Mouse (Mus musculus) A20 (cell line): Measurements from ENCODE around the gene Plpp7.

Source experiments
- DNase-seq: peaks from one replicate; pipeline ENCODE4 v3.0.0-alpha.2; 2011; ENCODE audit warnings: low read depth, low spot score

The Plpp7 gene

DNA sequence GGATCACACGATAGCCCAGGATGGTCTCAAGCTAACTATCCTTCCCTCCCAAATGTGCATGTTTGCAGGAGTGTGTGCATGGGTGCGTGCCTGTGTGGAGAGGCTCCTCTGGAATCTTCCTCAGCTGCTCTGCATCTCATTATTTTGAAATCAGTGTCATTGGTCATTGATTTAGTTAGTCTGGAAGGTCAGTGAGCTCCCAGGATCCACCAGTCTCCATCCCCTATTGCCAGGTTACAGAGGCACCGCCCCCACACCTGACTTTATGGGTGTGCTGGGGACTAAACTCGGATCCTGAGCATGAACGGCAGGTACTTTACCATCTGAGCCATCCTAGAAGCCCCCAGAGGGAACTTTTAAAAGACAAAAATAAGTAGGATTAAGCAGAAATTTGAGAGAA is 7.6 kb downstream of the Plpp7 start:
- DNase-seq: no peak

DNA sequence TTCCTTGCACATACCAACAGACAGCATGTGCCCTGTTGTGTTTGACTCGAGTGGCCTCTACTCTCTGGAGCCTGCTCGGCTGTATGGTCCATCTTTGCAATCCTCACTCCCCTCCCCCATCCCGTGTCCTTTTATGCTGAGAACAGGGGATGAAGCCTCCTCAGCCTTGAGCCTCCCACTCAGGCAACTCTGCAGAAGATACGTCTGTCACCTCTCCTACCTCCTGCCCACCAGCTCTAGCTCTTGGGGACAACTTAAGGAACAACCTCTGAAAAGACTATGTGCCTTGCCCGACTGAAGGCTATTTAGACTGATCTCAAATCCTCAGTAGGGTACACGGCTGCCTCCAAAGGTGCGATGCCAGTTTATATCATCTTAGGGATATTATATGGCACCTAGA is 8.2 kb downstream of the Plpp7 start:
- no peak for DNase-seq

- no peak for DNase-seq
Observed at GRCm38 (mm10) chr2:32104122-32104521, 8.8 kb downstream of the Plpp7 start.

- no peak for DNase-seq
Observed at GRCm38 (mm10) chr2:32105117-32105913, 10.0 kb downstream of the Plpp7 start.

DNA sequence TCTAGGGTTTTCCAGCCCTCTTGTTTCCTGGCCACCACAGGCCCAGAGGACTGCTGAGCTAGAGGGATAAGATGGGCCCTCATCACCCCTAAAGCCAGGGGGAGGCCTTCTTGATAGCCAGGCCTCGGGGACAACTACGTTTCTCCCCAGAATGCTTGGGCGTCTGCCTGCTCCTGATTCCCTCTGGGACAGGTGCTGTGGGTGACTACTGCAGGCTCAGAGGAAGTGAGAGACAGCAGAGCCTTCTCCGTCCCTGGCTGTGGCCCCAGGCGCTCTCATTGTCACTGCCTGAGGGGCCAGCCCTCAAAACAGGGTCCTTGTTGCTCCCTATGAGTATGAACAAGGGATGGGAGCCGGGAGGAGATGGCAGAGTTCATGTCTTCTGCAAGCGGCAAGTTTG is 10.6 kb downstream of the Plpp7 start:
- DNase-seq: no peak

GRCm38 (mm10) chr2:32111268-32111667 is 15.9 kb downstream of the Plpp7 start:
- no peak for DNase-seq

DNA sequence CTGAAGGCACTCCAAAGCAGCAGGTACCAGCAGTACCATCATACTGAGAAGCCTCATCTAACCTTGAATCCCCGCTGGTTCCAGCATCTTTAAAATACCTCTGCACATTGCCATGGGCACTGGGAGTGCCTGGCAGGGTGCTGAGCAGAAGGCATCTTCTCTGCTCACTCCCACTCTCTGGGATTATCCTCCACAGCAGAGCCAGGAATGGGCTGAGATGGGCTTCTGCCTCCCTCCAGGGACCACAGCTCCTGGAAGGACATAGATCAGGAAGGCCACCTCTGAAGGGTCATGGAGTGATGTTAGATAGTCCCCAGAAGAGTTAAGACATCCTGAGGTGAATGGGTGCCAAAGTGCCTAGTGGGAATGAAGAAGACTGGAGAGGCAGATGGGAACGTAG is 17.2 kb downstream of the Plpp7 start:
- no peak for DNase-seq

GRCm38 (mm10) chr2:32115851-32116268 is 20.5 kb downstream of the Plpp7 start:
- DNase-seq: no peak

DNA sequence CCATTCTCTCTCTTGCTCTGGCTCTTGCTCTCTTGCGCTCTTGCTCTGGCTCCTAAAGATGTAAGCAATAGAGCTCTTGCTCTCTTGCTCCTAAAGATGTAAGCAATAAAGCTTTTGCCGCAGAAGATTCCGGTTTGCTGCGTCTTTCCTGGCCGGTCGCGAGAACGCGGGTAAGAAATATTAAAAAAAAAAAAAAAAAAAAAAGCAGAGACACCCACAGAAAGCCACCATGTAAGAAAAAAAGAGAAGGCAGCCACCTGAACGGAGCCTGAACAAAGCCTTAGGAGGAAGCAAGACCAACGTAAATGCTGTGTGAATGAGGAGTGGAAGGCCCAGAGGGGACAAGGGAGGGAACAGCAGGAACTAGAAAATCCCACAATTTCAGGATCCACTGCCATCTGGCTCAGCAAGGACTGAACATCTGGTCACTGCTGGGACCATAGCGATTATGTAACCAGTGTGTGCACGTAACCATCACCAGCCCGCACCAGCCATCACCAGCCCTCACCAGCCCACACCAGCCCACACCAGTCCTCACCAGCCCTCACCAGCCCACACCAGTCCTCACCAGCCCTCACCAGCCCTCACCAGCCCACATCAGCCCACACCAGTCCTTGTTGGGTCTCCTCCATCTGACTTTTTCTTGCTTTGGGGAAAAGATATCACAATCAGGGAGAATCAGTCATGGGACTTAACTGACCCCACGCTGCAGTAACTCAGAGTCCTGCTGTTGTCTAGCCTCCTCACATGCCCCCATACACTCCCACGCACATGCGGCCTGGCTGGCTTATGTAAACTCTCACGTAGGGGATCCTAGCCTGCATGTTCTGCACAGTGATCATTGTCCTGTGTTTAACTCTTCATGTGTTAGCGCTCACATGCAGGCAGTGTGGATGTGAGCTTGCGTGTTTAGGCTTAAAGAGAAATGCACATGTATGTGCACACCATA is 24.7 kb downstream of the Plpp7 start:
- DNase-seq: no peak

- no peak for DNase-seq
Observed at GRCm38 (mm10) chr2:32121150-32121549, 25.8 kb downstream of the Plpp7 start.

- no peak for DNase-seq
Observed at GRCm38 (mm10) chr2:32121785-32122184, 26.5 kb downstream of the Plpp7 start.

DNA sequence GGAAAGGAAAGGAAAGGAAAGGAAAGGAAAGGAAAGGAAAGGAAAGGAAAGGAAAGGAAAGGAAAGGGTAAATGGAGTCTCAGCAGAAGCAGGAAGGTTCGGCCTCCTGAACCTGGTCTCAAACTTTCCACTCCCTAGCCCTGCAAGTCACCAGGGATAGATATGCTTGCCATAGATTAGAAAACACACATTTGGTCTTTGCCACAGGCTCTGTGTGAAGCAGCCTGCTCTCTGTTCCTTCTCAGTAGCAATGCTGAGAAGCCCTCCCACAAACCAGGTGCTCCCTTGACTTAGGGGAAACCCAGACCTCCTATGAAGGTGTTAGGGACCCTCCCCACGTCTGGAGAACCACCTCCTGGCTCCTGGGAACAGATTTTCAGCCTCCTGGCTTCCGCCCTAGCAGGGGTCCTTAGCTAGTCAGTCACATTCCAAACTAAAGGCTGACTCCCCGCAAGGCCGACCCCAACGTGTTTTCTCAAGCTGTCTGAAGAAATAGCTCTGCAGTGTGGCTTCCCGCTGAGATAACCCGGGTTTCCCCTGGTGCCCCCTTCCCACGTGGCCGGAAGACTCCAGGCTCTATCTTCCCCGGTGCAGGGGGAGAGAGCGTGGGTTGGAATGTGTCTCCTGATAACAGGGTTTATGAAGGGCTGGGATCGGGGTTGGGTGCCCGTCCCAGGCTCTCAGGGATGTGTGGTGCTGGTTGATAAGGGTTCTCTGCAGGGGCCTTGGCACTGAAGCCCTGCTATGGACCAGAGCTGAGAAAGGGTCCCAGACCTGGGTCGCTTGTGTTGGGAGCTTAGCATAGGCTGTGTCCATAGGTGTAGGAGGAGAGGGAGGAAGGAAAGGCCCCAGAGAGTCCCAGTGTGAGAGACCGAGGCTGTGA is 32.6 kb downstream of the Plpp7 start:
- DNase-seq: no peak

GRCm38 (mm10) chr2:32128536-32128841 is 33.2 kb downstream of the Plpp7 start:
- DNase-seq: no peak

DNA sequence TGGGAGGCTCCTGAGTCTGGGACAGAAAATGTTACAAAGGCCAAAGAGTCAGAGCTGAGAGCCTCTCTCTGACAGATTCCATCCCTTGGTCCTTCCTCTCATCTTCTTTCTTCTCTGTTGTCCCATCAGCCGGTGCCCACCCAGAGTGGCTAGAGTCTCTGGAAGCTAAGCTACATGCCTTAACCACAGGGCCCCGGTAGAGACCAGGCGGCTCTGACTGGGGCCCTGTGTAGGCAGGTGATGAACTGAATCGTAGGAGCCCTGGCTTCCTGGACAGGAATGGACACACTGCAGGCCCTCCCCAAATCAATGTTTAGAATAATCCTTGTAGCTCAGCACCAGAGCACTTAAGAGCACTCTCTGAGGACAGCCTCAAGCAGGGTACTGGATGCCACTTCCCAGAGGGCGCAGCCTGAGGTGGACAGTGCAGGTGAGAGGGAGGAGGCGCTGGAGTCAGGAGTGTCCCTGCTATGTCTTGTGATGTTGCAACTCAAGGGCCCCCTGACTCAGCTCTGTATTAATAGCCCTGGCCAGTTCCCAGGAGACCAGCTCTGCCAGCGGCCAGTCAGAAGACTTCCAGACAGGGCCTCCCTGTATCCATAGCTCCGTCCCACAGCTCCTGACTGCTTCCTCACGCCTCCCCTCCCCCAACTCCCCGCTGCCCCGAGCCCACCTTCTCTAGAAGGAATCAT is 34.2 kb downstream of the Plpp7 start:
- no peak for DNase-seq

DNA sequence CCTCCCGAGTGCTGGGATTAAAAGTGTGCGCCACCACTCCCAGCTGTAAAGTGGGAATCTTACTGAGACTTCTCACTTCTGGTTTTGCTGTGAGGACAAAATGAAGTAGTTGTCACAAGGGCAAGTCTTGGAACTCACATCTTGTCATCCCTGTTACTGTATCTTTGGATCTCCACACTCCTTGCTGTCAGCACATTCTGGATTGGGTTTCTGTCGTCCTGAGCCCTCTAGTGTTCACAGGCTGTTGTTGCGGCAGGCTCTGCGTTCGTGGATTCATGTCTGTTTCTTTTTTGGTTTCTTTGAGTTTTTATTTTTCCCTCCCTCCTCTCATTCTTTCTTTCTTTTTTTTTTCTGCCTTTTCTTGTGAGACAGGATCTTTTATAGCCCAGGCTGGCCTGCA is 35.1 kb downstream of the Plpp7 start:
- DNase-seq: peak; percentile 55

DNA sequence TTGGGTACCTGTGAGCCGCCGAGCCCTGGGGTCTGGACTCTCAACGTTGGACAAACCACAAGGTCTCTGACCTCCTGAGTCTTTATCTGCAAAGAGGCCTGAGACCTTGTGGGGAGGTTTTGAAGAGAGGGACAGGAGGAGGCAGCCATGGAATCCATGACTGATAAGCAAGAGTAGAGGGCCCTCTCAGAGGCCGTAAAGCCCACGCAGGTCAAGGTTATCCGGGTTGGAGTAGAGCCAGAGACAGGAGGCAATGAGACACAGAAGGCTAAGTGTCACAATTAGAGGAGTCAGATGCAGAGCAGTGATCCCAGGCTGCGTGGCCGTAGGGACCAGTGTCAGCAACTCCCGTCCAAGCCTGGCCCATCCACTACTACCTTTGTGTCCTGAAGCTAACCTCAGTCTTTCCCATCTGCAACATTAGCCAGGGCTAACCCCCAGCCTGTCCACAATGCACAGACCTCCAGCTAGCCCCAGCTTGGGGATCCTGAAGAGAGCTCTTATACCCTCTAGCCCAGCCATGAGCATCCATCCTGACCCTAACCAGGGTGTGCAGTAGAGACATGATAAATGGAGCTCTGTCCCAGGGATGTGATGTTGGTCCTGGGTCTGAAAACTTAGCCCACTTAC is 36.0 kb downstream of the Plpp7 start:
- no peak for DNase-seq

DNA sequence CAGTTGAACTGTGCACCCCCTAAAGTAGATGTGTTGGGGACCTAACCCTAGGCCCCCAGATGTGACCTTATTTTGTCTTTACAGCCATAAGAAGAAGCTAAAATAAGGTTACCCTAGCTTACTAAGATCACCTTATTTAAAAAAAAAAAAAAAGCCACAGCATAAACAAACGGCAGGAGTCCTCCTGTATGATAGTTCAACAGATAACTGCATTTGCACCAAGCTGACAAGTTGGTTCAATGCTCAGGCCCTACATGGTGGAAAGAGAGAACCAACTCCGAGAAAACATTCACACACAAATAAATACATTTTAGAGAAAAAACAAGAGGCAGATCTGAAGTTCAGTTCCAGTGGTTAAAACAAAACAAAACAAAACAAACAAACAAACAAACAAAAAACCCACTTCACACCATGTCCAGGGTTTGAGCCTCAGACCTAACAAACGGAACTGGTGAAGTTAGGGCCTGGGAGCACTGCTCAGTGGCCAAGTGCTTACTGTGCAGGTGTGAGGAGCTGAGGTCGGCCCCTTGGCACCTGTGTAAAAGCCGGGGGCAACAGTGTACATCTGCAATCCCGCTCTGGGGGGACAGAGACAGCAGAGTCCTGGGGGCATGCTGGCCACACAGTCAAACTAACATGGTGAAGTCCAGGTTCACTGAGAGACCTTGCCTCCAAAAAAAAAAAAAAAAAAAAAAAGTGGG is 36.7 kb downstream of the Plpp7 start:
- DNase-seq: no peak

DNA sequence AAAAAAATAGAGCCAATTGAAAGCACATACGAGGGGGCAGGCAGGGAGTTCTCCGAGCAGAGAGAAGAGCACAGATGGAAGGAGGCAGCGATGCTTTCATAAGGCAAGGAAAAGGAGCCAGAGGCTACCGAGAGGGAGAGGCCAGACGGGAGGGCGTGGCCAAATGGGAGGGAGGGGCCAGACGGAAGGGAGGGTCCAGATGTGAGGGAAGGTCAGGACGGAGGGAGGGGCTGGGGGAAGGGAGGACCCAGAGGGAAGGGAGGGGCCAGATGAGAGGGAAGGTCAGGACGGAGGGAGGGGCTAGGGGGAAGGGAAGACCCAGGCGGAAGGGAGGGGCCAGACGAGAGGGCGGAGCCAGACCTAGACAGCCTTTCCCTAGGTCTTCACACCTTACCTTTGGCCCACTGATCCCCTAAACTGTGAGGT is 37.3 kb downstream of the Plpp7 start:
- peak; percentile 93 for DNase-seq

- DNase-seq: peak; percentile 89
Observed at GRCm38 (mm10) chr2:32134039-32134438, 38.7 kb downstream of the Plpp7 start.

DNA sequence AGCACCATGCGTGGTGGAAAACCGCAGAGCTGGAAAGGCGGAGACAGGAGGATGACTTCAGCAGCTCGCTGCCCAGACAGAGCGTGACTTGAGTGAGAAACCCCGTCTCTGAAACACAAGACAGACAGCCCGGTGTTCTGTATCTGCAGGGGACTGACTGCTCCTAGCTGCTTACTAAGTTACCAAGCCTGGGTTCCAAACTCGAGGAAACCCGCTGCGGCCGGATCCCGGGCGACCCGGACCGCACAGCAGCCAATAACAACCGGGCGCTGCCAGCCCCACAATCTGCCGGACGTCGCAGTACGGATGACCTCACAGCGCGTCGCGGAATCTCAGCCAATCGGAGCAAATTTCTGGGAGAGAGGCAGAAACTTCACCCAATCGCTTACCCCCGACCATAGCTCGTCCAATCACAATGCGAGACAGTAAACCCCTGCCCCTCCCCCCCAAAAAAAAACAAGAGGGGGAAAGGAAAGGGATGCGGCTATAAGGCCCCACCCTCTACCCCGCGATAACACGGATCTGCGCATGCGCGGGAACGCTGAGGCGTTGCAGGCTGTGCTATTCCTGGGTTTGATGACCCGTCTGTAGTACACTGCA is 42.4 kb downstream of the Plpp7 start:
- DNase-seq: peak; percentile 100
